Mouse (Mus musculus) CD4-positive, CD25-positive, alpha-beta regulatory T cell, adult 4 months (primary cell): ENCODE data around the gene Mettl24. TPM values are rescaled to one million over a fixed set of nuclear protein-coding genes. Genes with fewer than 3 reads are reported as not detected.
"Not testable (repeated sequence)": the region's sequence is repeated elsewhere in the genome, so short reads cannot be mapped to it uniquely, and the experiment has no call there.

Experiments used
- ATAC-seq: one replicate; pipeline ENCODE4 v1.8.0; 2017
- polyA plus RNA-seq, 2 experiments: library from polyadenylated mRNA; unstranded; fragments of 100-300 nt; shearing (Covaris generic); gene quantifications; one replicate each; pipeline ENCODE4 v1.2.1; 2017

The Mettl24 gene
- polyA plus RNA-seq, 2 experiments from 2014 or later: 0.22 TPM; not detected in 1

DNA sequence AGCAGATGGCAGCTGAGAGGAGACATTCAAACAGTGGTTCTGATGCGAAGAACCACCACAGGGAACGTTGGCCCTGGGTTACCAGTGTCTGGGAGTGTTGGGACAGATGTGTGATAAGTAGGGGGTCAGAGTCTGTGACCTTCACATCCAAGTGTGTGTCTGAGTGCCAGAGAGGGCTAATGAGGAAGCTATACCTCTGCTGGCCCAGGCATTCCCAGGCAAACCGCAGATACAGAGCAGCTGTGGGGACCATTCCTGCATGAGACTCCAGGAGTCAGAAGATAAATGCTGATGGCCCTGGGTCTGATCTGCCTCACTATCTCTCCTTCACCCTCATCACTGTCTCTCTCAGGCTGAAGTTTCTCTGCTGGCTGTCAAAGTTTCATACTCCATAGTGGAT, 57.6 kb downstream of the Mettl24 start:
- no peak for ATAC-seq

DNA sequence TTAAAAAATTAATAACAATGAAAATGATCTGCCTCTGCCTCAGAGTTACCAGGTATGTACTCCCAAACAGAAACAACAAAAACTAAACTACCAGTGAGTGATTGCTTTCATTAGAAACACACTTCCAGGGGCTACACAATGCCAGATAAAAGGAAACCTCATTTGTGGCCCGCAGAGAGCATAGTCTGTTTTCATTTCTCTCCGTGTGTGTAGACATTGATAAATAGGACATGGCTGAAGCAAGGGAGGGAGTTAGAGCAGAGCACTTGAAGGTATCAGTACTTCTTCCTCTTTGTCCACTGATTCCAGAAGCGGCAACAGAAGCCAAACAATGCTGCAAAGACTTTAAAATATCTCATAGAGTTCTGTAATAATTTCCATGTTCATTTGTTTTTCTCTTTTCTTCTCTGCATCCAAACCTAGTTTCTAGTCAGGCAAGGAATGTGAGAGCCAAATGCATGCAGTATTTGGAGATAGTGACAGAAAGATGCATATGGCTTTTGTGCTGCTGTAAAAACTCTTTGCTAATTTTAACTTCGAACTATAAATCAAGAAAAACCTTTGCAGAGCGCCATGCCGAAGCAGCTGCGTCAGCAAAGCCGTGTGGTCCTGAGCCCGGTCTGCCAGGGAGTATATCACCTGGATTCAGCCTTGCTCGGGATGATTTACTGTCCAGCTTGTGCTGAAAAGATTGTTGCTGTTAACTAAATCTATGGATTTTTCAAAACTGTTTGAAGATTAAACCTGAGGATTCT, 67.4 kb downstream of the Mettl24 start:
- no peak for ATAC-seq

DNA sequence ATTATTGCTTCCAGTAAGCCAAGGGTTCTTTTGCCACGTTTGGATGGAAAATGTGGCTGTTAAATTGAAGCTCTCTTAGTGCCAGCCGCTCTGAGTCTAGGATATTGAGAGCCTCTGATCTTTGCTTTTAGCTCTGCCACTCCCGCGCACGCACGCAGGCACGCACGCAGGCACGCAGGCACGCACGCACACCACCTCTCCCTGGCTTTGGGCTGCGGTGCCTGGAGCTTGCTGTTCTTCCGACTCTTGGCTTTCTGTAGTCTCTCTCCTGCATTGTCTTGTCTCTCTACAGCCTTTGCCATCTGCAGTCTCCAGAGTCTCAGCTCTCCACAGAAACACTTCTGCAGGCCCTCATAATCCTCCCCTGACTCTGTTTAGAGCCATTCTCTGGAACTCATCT, 68.1 kb downstream of the Mettl24 start:
- no peak for ATAC-seq

DNA sequence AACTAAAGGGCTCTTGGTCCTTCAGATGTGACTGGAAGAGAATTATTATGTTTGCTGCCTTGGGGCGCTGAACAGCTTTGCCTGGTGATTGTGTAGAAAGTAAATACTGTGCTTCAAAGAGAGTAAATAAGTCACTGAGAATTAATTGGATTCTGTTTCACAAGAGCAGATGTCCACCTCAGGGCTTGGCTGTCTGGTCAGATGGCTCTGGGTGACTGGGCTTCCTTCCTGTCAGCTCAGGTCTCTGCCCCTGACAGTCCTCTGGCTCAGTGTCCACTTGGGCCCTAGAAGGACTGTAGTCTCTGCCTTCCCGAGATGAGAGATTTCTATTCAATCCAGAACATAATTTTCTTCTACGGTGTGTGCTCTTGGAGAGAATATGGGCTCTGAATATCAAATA, 70.0 kb downstream of the Mettl24 start:
- ATAC-seq: no peak

DNA sequence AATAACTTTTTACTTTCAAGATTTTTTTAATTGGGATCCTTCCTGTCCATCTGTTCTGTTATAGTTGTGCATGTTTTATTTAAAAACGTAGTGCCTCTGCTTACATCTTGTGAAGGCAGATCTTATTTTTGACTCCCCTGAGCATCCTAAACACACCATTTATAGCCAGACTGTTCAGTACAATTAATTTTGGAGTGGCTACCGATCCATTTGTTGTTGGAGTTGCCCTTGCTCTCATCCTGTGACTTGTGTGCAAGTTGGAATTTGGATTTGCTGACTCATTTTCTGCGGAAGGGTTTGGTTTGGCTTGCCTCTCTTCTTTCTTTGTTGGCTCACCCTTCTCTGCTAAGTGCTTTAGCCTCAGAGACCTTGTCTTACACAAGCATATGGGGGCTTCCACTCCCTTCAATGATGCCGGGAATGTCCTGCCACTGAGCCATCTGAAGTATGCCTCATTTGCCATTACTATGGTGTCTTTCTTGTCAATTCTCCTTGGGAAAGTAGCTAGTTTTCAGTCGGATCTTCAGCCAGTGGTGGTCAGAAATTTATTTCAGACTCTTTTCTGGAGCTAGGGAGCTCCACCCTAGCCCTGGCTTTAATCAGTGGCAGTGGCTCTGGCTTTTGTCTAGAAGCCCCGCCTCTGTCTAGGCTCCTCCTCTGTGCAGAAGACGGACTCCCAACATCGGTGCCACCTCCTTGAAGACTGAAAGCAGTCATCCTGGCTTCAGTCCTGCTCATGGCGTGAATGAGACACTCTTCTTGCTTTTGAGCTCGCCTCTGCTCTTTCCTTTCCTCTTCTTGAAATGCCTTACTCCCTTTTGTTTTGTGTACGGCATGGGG, 75.3 kb downstream of the Mettl24 start:
- ATAC-seq: no peak

DNA sequence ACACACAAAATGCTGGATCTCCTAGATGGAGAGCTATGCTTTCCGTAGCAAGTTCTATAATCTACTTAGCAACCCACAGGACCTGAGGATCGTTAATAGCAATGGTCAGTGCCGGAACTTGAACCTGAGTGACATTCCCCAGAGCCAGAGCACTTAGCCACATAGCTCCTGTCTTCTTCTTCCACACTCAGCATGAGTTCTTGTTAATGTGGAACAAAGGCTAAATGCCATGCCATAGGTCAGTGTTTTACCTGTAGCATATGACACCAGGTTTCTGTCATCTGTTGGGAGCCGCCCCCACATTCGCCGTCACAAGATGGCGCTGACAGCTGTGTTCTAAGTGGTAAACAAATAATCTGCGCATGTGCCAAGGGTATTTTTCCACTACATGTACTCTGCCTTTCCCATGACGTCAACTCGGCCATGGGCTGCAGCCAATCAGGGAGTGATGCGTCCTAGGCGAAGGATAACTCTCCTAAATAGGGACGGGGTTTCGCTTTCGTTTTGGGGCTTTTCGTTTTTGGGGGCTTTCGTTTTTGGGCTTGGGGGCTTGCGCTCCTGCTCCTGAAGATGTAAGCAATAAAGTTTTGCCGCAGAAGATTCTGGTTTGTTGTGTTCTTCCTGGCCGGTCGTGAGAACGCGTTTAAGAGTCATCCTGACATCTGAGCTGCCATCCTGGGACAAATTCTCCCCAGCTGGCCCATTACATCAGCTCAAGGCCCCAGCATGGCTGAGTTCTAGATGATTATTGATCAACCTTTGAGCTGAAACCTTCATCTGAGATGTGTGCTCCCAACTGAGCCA, 76.5 kb downstream of the Mettl24 start:
- not testable (repeated sequence) for ATAC-seq

DNA sequence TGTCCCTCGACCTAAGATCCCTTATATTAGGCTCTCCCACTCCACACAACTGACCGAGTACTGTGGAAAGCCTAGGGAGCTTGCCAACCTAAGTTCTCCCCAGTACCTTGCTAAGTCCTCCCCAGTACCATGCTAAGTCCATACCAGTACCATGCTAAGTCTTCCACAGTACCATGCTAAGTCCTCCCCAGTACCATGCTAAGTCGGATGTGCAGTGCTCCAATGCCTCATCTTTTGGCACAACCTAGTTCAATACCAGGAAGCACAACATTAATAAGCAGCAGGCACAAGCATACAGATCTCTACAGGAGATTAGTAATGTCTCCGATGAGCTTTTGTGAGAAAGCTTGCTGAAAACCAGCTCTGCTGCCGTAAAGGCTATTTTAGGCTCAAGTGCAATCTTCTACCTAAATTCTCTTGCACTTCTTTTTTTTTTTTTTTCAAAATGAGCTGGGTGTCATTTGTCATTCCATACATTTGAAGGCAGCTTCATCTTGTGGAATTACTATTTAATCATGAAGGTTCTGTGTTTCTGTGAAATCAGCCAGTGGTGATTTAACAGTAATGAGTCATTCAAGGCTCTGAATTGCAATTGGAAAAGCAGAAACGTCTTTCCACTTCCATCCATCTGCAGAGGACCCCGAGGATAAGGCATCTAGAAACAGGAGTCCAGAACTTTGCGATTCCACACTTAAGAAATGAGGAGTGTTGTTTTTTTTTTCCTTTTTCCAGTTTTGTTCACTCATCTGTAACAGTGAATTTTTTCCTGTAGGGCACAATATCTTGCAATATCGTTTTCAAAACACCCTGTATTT, 77.3 kb downstream of the Mettl24 start:
- ATAC-seq: no peak

DNA sequence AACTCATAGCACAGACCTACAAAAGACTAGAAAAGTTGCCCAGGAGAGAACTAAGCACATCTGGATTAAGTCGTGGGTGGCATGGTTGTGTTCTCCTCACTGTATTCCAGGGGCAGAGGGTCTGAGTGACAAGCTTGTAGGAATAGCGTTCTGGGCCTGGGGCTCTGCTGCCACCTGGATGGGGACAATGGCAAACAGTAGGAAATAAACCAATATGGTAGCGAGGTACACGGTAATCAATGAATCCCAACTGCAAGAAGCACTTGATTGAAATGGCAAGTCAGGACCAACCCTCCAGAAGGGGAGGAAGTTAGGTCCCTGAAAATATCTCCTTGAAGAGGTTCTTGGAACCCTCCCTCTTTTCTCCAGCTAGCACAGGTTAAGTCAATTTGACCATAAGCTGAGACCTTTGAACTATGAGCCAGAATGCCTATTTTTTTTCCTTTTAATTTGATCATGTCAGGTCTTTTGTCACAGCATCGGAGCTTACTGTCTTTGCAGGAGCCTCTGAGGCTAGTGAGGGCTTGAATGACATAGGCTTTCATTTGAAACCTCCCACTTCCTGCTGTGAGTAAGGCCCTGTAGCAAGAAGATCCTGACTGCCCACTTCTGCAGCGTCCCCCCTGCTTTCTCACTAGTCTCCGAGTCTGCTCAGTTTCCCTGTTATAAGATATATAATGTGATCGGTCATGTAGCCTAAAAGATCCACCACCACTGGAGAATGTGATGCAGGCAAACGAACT, 78.1 kb downstream of the Mettl24 start:
- no peak for ATAC-seq

DNA sequence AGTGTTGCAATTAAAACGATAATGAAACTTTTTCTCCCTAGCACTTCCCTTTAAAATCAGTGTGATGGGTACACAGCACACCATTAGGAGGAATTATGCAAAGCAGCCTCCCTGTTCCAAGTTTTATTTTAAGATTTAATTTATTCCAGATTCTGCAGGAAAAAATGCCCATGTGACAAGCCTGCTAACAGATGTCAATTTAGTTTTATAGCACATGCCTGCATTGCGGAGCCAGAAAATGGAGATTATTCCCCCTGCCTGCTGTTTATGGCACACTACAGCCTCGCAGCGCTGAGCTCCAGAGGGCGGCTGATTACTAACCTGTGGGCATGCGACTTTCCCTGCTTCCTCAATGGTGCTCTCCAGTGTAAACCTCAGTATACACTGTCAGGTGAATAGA, 79.5 kb downstream of the Mettl24 start:
- ATAC-seq: no peak

DNA sequence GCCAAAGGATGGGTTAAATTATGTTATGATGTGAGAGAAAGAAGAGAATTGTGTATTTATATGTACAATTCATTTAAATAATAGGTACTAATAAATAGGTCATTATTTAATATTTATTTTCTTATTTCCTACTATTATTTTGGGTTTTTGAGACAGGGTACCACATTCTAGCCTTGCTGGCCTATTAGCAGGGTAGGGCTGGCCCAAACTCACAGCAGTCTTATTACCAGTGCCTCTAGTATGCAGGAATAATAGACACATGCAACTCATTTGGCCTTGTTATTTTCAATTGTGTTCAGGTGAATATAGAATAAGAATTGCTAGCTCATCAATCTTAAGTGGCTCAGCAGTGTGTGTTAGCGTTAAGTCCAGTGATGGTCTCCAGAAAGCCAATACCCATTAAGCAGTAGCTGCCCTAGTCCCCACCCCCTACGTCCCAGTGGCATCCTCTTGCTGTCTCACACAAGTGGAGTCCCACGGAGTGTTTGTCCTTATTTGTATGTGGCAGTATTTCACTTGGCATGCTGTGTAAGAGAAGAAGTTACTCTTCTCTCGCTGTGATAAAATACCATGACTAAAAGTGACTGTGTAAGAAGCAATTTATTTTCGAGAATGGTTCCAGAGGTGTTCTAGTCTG, 80.1 kb downstream of the Mettl24 start:
- no peak for ATAC-seq

DNA sequence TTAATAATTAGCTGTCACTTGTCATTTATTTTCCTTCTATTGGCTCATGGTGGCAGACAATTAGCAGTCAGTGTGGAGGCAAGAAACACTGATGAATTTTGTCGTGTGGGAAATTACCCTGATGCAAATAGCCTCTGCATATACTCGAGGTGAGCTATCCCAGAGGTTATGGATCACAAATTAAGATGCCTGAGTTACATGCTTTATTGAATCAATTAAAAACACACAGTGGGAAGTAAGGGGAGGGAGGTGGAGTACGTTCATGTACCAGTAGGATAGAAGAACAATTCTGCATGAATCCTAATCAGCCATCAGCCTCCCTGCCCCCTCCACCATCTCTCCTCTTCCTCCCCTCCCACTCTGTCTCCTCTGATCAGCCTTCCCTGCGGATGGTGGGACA, 89.2 kb downstream of the Mettl24 start:
- no peak for ATAC-seq

DNA sequence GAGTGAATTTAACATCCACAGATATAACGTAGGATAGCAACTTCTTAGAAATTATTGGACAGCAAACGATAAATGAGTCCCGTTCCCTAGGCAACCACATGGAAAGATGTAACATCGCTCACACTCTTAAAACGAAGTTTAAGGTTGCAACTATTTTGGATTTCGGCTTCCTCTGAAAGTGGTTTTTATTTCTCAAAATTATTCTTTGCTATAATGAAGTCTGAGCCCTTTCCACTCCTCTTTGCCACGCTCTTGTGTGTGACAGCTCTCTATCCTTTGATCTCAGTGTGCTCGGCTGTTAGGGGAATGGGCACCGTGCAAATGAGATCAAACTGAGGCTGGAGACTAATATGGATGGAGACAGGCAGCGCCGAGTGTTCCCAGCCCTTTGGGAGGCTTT, 92.1 kb downstream of the Mettl24 start:
- no peak for ATAC-seq

DNA sequence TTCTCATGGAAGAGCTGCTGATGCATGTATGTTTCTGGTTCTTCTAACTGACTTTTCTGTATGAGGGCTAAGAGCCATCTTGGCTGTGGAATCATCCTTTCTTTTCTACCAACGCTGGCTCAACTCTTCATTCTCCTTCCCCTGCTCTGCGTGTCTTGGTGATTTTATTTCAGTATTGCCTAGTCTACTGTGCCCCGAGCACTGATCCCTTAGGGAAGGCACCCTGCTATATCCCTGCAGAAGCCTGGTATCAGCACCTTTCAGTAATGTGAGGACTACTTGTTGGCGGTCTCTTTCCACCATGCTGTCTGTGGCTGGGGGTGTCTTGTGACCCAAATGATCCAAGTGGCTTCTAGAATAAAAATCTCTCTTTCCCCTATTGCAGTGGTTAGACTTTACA, 92.6 kb downstream of the Mettl24 start:
- no peak for ATAC-seq

DNA sequence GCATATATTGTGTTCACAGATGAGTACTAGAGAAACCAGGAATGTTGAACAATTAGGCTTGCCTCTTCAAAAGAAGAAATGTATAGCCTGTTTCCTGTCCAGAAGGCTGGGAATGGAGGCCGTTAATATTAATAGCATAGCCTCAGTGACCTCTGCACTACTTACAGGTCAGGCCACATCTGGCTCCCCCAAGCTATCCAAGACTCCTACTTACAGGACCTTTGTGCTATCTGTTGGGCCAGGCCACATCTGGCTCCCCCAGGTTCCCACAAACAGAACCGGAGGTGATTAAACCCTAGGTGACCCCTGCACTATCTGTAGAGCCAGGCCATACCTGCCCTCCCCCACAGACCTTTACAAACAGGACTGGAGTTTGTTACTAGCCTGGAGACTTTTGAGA, 94.1 kb downstream of the Mettl24 start:
- ATAC-seq: no peak

DNA sequence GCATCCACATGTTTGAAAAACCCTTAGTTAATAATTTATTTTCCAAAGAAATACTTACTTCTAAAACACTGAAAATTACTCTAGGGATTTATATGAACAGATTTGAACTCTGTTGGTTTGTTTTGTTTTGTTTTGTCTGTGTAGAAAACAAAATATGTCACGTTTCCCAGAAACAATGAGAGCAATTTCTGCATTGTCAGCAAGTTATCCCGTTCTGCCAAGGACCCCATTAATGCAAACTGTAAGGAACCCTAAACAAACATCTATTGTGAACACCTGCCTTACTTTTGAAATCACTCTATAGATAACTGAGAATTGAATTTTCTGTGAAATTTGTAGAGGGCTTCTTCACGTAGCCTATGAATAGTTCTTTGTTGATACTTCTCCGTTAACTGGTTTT, 95.4 kb downstream of the Mettl24 start:
- no peak for ATAC-seq

DNA sequence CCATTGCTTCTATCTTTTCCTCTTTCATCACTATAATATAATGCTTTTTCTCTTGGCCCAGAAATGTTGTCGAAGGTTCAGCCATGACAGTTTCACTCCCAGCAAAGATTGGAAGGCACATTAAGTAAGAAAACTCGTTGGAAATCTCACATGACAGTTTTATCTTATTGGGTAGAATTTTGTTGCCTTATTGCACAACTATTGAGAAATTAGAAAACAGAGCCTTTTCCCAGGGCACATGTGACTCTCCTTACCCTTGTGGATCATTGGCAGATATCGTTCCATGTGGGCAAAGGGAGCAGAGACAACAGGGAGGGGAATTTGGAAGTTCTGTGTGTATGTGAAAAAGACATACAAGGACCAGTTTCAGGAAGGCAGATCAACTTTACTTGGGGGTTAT, 107.3 kb downstream of the Mettl24 start:
- ATAC-seq: no peak

DNA sequence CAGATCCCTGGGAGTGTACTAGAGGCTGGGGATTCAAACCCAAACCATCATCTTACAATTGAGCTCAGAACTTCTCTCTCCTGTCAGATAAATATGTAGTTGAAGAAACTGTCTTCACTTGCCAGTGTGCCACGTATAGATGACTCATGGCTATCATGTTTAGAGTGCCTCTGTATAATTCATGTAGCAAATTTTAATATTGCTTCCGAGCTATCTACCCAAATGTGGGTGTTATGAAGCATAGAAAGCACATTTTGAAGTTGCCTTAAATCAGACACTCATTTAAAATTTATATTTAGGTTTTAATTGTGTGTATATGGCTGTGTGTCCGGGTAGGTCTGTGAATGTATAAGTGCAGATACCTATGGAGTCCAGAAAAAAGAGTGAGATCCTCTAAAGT, 109.0 kb downstream of the Mettl24 start:
- ATAC-seq: no peak

DNA sequence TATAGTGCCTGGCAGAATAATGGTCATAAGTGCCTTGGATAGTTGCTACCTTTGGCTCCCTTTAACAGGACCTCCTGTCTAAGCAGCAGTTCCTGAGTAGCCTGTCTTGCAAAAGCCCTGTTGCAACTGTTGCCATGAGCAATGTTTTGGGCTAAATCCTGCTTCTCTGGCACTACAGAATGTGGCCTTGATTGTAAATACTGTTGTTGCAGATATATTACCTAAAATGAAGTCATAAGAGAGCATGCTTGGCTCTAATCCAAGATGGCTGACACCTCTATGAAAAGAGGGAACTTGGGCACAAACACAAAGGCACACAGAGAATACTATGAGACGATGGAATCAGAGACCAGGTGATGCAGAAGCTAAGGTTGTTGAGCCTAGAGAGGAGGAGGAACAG, 122.1 kb downstream of the Mettl24 start:
- no peak for ATAC-seq

DNA sequence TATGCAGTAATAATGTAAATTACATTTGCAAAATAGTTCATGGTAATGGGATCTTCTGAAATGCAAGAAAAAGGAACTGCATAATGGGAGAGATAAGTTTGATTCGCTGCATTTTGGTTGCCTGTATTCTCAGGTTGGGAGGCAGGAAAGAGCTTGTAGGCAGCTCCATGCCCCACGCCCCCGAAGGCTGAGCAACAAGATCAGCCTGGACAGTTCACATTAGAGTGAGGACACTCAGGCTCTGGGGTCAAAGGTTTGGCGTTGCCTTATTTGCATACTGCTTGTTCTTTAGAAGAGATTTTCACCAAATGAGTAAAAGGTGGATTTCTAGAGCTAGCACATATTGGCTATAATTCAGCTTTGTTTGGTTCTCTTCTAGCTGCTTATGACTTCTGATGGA, 123.1 kb downstream of the Mettl24 start:
- ATAC-seq: no peak

DNA sequence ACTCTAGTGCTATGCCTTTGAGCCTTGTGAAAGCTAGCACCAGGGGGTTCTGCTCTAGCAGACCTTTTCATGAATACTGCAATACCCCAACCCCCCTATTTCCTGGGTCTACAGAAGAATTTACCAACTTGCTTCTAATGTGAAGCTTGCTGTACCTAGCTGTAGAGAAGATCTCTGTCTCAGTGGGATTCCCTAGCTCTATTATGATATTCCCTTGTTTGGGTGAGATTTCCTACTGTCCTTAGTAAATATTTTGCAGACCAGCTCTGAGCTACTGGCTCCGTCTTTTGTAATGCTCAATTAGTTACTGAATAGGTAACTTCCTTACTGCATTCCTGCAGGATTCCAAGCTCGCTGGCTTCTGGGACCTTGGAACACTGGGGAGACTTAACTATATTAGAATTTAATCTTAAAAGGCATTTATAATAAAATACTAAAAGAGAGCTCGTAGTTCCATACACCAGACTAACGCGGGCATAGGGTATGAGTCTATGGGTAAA, 126.4 kb downstream of the Mettl24 start:
- not testable (repeated sequence) for ATAC-seq

DNA sequence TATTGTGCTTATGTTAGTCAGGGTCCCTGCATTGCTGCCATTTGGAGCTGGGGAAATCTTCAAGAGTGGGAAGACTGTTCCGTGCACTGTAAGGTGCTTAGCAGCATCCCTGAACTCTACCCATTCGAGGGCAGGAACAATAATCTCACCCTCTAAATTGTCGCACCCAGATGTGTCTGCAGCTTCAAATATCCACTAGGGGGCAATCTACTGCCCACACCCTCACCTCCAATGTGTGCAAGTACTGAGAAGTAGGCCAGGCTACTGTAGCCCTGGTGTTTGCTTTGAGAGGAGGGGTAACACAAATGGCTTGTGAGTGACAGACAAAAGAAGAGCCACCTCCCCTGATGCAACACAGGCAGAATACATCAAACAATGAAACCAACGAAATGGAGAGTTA, 130.5 kb downstream of the Mettl24 start:
- no peak for ATAC-seq
